ENCODE assay signal across 8 mouse cellular contexts in the genomic region with DNA sequence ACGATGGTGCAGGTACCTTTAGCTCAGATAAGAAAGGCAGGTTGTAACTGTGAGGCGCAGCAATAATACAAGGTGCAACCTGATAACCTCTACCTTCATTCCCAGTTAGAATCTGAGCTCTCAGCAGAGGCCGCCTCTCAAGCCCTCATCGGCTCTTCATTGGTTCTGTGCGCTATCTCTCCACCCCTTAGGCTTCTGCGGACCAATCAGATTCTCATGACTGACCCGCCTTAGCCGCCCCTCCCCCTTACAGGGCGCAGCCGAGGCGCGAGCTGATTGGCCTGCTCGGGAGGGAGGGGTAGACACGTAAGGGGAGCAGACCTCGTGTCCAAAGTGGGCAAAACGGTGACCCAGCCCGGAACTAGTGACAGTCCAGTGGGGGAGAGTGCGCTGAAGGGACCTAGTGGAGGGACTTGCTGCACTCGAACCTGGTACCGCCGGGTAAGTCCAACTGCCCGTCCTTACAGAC. TPM values are rescaled to one million over a fixed set of nuclear protein-coding genes. Genes with fewer than 3 reads are reported as not detected.
DNase-seq lines count a peak whose midpoint lies in the region; ATAC-seq lines count a peak whose summit lies in the region.

A gene (plus strand): TSS at position 401 of the 469 bp plus-strand sequence.

- H3K36me3 ChIP-seq in hindbrain, embryonic 14.5 days (replicated peaks; ENCODE audit: control insufficient read depth, insufficient read depth): no peaks in the 10 kb centered on the region

- no peaks in the 10 kb centered on the region for H3K9me3 ChIP-seq in hindbrain, embryonic 14.5 days (ENCODE audit: control insufficient read depth, low read length)

- H3K9ac ChIP-seq in hindbrain, embryonic 14.5 days: peak within 1 kb of the TSS; percentile 65

- peak within 1 kb of the TSS; percentile 63 for H3K27ac ChIP-seq in hindbrain, embryonic 14.5 days

- under 1% methylated on average over 22 of the region's 22 CpGs for WGBS in hindbrain, embryonic 14.5 days

- peaks cover 10% of the 10 kb centered on the region; the same call in 1 of the 2 replicates for H3K4me1 ChIP-seq in hindbrain, embryonic 14.5 days (replicated peaks; ENCODE audit: control insufficient read depth, insufficient read depth, low read length)

- peak within 1 kb of the TSS; percentile 95 for H3K4me2 ChIP-seq in hindbrain, embryonic 14.5 days (replicated peaks)

- H3K4me3 ChIP-seq in hindbrain, embryonic 14.5 days (replicated peaks; ENCODE audit: low read length): peak within 1 kb of the TSS; percentile 46

- peak; percentile 98 for DNase-seq in R1 (ENCODE audit: low read depth, low spot score)
- peak; percentile 87 to 93 for DNase-seq in cerebellum, postnatal 25 days
- DNase-seq in frontal cortex, postnatal 25 days (ENCODE audit: low spot score in 2 of 2): peak; percentile 48 to 70
- DNase-seq in hindbrain, embryonic 14.5 days (ENCODE audit: low spot score): peak; percentile 89
- peak; percentile 83 to 85 for DNase-seq in layer of hippocampus, postnatal 36 days
- peak; percentile 96 for DNase-seq in lung, postnatal 36 days
- DNase-seq in retina, postnatal 1 day: peak; percentile 98
- peak; percentile 67 to 91 for DNase-seq in urinary bladder, adult 18-20 months (ENCODE audit: low spot score in 2 of 2)

- no peaks in the 10 kb centered on the region for H3K27me3 ChIP-seq in hindbrain, embryonic 14.5 days (ENCODE audit: control insufficient read depth, insufficient read depth, low read length)

- ATAC-seq in hindbrain, embryonic 14.5 days (ENCODE audit: low FRiP score): peak; percentile 100

RNA-seq across cellular contexts. Expression of the gene that starts here (rescaled TPM):
- polyA plus RNA-seq in hindbrain, embryonic 14.5 days (2014; fragmentation: Nextera tagmentation; extraction: Ambion mirVana): 0.47 and 0.82 TPM in 2 replicates
- 10 to 100 TPM; 11.4 to 13.6 TPM for total RNA-seq in layer of hippocampus, postnatal 36 days (2021)

Comparison
In these comparisons a context has a peak if more than half of its experiments do, and no peak if none do; other contexts are left out.
1. Peak in every context shown above with its lines: DNase-seq, ATAC-seq, H3K4me3 ChIP-seq and H3K27ac ChIP-seq.
2. Peak in DNase-seq, ATAC-seq, H3K4me3 ChIP-seq, H3K27ac ChIP-seq, H3K9ac ChIP-seq and H3K4me2 ChIP-seq in hindbrain, embryonic 14.5 days; RNA of the gene not detected or under 1 TPM.